Mouse (Mus musculus) adrenal gland, postnatal 10 days (tissue): ENCODE data around the gene 2310033P09Rik. TPM values are rescaled to one million over a fixed set of nuclear protein-coding genes. Genes with fewer than 3 reads are reported as not detected.
A peak's percentile ranks its signal among the peaks of the same experiment; 100 is the strongest.

Source experiments
- DNase-seq: peaks from one replicate; pipeline ENCODE4 v3.0.0; 2021; ENCODE audit warnings: mixed read lengths
- total RNA-seq, 2 experiments: library from RNA; stranded (reverse); gene quantifications; 2 replicates each; pipeline ENCODE4 v1.2.3; 2021

The 2310033P09Rik gene
- total RNA-seq, 2 experiments from 2014 or later, result 21.2 to 21.8 TPM

DNA sequence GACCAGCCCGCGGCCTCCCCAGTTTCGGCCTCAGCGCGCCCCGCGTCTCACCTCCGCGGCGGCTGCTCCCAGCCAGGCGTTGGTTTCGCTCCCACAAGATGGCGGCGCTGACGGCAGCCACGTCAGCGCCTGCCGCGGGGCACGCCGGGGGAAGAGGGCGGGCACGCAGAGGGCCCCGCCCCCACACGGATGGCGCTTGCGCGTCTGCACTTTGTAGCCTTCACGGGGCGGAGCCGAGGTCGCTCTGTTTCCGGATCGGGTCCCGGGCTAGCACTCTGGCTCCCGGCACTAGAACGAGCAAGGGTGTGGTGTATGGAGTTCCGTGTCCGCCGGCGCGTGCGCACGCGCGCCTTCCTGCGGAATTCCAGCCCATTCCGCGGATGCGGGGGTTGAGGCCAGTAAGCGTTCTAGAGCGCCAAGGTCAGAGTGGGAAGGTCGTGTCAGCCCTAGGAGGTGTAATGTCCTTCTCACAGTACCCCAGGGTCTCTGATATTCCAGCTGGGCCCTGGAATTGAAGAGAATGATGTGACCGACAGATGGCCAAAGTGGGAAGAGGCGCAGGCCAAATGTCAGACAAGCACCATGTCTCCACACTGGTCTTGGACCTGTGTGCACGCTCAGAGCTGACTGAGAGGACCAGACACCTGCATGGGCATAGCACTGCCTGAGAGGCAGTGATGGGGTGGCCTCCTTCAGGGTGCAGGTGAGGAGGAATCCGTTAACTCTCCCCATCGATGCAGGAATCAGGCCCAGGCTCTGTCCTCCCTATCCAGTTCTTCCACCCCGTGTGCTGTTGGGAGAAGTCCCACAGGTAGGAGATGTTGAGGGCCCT, 20.2 kb downstream of the 2310033P09Rik start, which contains the start of gene Arf1:
Gene Arf1, minus strand, starts transcription at position 149 of the 832 bp plus-strand sequence.
- DNase-seq, result peak; percentile 98

DNA sequence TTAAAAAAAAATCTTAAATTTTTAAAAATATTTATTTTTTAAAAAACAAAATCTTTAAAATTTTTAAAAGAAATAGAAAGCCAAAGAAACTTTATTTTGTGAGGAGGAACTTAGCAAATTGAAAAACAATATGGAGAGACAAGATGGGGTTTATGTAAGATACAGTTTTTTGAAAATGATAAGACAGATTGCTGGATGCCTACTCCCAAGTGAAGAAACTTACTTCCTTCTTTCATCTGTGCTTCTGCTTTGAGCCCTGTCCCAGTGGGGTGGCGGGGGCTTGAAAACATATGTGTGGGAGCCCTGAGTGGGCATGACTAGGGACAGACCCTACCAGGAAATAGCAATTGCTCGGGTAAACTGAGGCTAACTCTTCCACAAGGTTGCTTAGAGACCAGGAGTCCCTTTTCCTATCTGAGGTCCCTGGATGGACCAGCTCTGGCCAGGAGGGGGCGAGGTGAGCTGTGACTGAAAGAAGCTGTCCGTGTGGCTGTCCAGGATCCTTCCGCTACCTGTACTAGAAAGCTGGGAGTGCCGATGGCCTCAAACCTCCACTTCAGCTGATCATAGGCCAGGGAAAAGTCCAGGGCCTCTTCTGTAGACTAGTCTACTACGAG, 22.1 kb downstream of the 2310033P09Rik start:
- DNase-seq, result peak; percentile 80

DNA sequence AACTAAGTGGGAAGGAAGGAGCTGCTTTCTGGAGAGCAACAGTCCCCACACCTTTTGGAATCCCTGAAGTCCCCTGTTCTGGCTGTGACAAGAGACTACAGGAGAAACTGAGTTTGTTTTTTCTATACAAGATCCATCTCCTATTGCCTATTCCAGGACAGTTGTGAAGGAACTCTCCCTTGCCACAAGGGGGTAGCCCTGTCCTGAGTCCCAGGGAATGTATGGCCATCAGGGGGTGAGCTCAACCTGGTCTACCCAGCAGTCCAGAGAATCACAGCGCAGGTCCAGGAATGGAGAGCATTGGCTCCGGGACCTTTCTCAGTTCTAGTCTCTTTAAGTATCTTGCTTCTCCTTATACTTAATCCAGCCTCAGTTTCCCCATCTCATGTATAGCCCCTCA, 24.7 kb downstream of the 2310033P09Rik start:
- no peak for DNase-seq

DNA sequence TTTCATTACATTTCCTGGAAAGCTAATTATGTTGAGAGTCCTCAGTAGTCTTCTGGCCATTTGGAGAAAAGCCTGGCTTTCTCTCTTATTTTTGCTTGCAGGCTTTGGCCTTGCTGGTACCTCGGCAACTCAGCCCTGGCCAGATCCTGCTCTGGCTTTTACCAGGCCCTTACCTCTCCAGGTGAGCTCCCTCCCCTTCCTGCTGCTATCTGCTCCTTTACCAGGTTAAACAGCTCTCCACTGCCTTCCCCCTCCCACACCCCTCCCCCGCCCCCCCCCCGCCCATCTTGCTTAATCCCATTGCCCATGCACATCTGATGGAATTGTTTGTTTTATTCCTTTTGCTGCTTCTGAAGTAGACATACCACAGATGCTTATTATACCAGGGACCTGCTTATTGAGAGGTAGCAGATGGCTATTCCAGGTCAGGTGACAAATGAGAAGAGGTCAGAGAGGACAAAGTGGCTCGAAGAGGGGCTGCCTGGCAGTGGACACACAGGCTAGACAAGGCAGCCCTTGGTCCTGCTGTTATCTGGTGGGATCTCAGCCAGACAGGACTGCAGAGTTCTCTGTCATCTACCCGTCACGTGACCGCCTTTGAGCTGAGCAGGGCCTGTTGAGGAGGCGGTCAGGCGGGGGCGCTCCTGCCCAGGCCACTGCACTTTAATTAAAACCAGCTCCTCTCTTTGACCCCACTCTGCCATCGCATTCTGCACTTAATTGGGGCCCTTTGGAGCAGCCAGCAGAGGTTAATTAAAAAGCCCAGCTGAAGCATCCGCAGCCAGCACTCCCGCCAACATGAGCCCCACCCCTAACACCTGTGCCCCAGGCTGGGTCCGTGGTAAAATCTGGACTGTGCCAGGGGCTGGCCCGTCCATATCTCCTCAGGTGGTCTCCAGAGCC, 30.7 kb downstream of the 2310033P09Rik start:
- peak; percentile 84 for DNase-seq

DNA sequence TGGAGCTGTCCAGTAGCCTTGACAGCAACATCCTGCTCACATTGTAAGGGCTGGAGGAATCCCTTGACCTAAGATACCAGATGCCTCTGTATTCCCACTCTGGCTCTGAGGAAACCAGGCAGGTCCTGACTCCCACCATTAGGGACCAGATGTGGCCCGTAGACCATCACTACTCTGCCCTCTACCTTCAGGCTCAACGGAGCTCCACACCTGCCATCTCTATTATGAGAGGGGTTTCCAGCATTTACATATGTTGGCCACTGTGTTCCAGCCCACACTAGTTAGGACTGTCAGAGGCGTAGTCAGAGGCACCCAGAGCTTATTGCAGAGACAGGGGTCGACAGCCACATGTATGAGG, 31.3 kb downstream of the 2310033P09Rik start:
- no peak for DNase-seq

DNA sequence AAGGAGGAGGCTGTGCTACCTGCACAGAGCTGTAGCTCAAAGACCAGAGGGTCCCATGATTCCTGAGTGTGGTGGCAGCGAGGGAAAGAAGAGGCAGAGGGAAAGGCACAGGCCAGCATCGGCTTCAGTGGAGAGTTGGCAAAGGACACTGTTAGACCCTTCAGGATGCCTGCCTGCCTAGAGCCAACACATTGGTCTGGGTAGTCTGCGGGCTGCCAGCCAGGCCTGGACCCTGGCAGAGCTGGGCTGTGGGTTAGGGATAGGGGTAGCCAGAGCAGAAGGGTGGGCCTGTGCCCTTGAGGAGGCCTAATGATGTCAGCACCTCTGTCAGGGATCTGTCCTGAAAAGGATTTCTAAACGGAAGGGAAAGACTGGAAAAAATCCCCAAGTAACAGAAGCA, 31.7 kb downstream of the 2310033P09Rik start:
- DNase-seq, result no peak

DNA sequence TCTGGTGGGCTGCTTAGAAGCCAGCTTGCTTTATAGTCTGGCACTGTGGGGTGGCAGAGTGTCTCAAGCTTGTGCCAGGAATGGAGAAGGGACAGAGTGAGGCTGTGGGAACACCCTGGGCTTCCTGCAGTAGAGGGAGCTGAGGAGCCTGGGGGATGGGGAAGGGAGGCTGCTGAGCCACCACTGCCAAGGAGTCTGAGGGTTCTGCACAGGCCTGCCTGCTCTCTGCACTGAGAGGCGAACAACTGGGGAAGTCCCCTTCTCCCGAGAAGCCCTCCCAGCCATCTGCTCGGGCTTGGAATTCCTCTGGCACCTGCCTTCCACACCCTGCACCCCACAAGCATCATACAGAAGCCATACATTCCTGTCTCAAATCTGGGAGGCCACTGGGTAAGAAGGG, 33.7 kb downstream of the 2310033P09Rik start:
- DNase-seq, result no peak

DNA sequence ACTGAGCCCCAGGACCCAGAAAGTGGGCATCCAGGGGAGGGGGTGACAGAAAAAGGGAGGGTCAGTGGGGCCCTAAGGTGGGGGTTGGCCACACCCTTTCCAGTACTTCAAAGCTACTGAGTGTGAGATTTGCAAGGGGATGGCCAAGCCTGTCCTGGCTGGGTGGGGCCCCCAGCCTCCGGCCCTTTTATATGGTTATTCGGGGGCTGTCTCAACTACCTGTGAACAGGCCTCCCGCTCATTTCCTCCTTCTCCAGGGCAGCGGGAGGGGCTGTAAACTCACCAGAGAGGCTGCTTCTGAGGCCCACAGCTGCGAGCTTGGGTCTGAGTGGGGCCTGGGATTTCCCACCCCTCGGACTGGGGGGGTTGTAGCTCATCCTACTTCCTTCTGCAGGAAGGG, 35.7 kb downstream of the 2310033P09Rik start:
- no peak for DNase-seq

DNA sequence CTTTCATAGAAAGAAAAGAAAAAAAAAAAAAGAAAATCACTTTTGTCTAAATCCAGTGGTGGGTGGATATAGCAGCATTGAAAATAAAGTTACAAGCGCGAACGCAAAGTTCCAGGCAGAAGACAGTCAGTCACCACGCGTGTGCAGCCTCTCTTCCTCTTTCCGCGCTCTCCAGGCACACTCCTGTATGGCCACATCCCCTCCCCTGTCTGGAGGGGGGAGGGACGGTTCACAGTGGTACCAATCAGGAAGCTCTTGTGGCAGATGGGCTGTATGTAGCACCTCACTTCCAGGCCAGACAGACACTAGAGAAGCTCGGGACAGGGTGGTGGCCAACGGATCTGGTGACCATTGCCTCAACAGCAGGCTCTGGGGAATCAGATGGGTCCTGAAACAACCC, 40.0 kb downstream of the 2310033P09Rik start:
- no peak for DNase-seq

DNA sequence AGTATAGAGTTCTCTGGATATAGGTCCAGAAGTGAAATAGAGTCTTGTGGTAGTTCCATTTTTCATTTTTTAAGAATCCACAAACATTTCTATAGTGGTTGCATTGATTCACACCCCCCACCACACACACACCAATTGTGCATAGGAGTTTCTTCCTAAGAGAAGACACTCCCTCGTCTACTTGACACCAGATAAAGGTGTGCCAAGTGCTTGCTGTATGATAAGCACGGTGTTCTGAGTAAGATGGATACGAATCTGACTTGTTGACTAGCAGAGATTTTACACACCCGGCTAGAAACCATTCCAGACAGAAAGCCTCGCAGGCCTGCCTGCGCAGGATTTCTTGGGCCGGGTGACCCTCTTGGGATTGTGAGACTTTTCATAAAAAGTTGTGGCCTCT, 51.5 kb downstream of the 2310033P09Rik start:
- no peak for DNase-seq

Other genes starting within 250 kb of the 2310033P09Rik start
- 10 to 100 TPM; 19.7 to 24.3 TPM for gene Trim11, start 230.2 kb upstream of the 2310033P09Rik start, total RNA-seq
- gene Obscn, start 71.9 kb upstream of the 2310033P09Rik start, total RNA-seq, result 10 to 100 TPM; 20.0 to 75.3 TPM
- 10 to 100 TPM; 19.6 to 19.8 TPM for gene Iba57, start 44.6 kb upstream of the 2310033P09Rik start, total RNA-seq
- gene Gjc2, start 25.1 kb upstream of the 2310033P09Rik start, total RNA-seq, result under 1 TPM; 0.48 to 0.88 TPM
- 10 to 100 TPM; 63.7 to 64.9 TPM for gene Guk1, start 16.1 kb upstream of the 2310033P09Rik start, total RNA-seq
- 10 to 100 TPM; 72.8 to 78.8 TPM for gene Mrpl55, start 5.8 kb upstream of the 2310033P09Rik start, total RNA-seq
- gene Arf1, start 19.9 kb downstream of the 2310033P09Rik start, total RNA-seq, result 100 to 1,000 TPM; 322 to 364 TPM
- gene Wnt3a, start 82.4 kb downstream of the 2310033P09Rik start, total RNA-seq, result not detected
- gene Wnt9a, start 98.6 kb downstream of the 2310033P09Rik start, total RNA-seq, result 1 to 10 TPM; 1.7 to 3.5 TPM
- not detected for gene Prss38, start 167.3 kb downstream of the 2310033P09Rik start, total RNA-seq
- gene Jmjd4, start 241.7 kb downstream of the 2310033P09Rik start, total RNA-seq, result 1 to 10 TPM; 7.5 to 9.8 TPM
- 10 to 100 TPM; 56.4 to 56.8 TPM for gene Snap47, start 242.9 kb downstream of the 2310033P09Rik start, total RNA-seq